Mouse (Mus musculus) kidney, adult 2 months (tissue): ENCODE results near the gene Tmx4.

Source experiments
- CTCF ChIP-seq: fragments of 200-500 bp; conservative IDR thresholded peaks from 2 replicates; pipeline ENCODE4 v1.5.1; 2011; ENCODE audit warnings: low read depth, mild to moderate bottlenecking, control low read depth, low read length, moderate library complexity, mixed read lengths; ENCODE audit not compliant: insufficient read depth, insufficient read length
- POLR2A ChIP-seq: fragments of 200-500 bp; IDR thresholded peaks from one replicate; pipeline ENCODE4 v1.6.1; 2011; ENCODE audit warnings: low read depth, low read length, control low read depth

- TF ChIP-seq POLR2A: no peak
- no peak for TF ChIP-seq CTCF
These were observed 38.4 kb upstream of the Tmx4 start for GRCm38 (mm10) chr2:134682326-134682725.
